Mouse (Mus musculus): ENCODE measurements around the gene Rexo5.
A peak's percentile ranks its signal among the peaks of the same experiment; 100 is the strongest.

Rexo5 gene

GRCm38 (mm10) chr7:119793586-119794250 lies at the start of gene Rexo5, which contains the start of gene Eri2:
Rexo5 (plus strand) TSS chr7:119794006.
Eri2 (minus strand) TSS chr7:119794058.
- DNase-seq = peak; percentile 75 to 83

- DNase-seq = no peak
Observed at GRCm38 (mm10) chr7:119744321-119744720, 49.5 kb upstream of the Rexo5 start.

- DNase-seq = no peak
Observed at GRCm38 (mm10) chr7:119745869-119746268, 47.9 kb upstream of the Rexo5 start.

- DNase-seq = no peak
Observed at GRCm38 (mm10) chr7:119748761-119749160, 45.0 kb upstream of the Rexo5 start.

GRCm38 (mm10) chr7:119749942-119750341 lies 43.9 kb upstream of the Rexo5 start:
- no peak for DNase-seq

- no peak for DNase-seq
Observed at GRCm38 (mm10) chr7:119753696-119754095, 40.1 kb upstream of the Rexo5 start.

- DNase-seq = no peak
Observed at GRCm38 (mm10) chr7:119760527-119760951, 33.3 kb upstream of the Rexo5 start, which contains the start of gene Acsm3. Acsm3 (plus strand) TSS chr7:119760923.

- no peak for DNase-seq
Observed at GRCm38 (mm10) chr7:119762166-119762697, 31.6 kb upstream of the Rexo5 start.

GRCm38 (mm10) chr7:119764377-119764776 lies 29.4 kb upstream of the Rexo5 start:
- DNase-seq = no peak

- DNase-seq = no peak
Observed at GRCm38 (mm10) chr7:119766996-119767395, 26.8 kb upstream of the Rexo5 start.

GRCm38 (mm10) chr7:119769895-119770294 lies 23.9 kb upstream of the Rexo5 start:
- DNase-seq = no peak

GRCm38 (mm10) chr7:119783453-119783852 lies 10.4 kb upstream of the Rexo5 start:
- DNase-seq = no peak

- no peak for DNase-seq
Observed at GRCm38 (mm10) chr7:119784908-119785307, 8.9 kb upstream of the Rexo5 start.

GRCm38 (mm10) chr7:119789024-119789423 lies 4.8 kb upstream of the Rexo5 start:
- DNase-seq = no peak

- DNase-seq = no peak
Observed at GRCm38 (mm10) chr7:119794251-119794638, 439 bp downstream of the Rexo5 start.

- no peak for DNase-seq
Observed at GRCm38 (mm10) chr7:119795311-119795710, 1.5 kb downstream of the Rexo5 start.

- DNase-seq = no peak
Observed at GRCm38 (mm10) chr7:119800488-119800887, 6.7 kb downstream of the Rexo5 start.

GRCm38 (mm10) chr7:119800991-119801390 lies 7.2 kb downstream of the Rexo5 start:
- DNase-seq = no peak

GRCm38 (mm10) chr7:119807396-119807795 lies 13.6 kb downstream of the Rexo5 start:
- DNase-seq = no peak

GRCm38 (mm10) chr7:119808723-119809122 lies 14.9 kb downstream of the Rexo5 start:
- DNase-seq = no peak

- no peak for DNase-seq
Observed at GRCm38 (mm10) chr7:119835371-119835770, 41.6 kb downstream of the Rexo5 start.

GRCm38 (mm10) chr7:119835996-119836777 lies 42.4 kb downstream of the Rexo5 start:
- no peak for DNase-seq

GRCm38 (mm10) chr7:119841820-119842449 lies 48.1 kb downstream of the Rexo5 start:
- no peak for DNase-seq

All from spleen, adult 18-20 months (tissue).